Mouse (Mus musculus): ENCODE measurements around the gene Cpsf4l. TPM values are rescaled to one million over a fixed set of nuclear protein-coding genes. Genes with fewer than 3 reads are reported as not detected.
A peak's percentile ranks its signal among the peaks of the same experiment; 100 is the strongest.

The Cpsf4l gene
- polyA plus RNA-seq, 1 experiment from 2014 or later = 1.4 TPM

- Histone ChIP-seq H3K9me3 (ENCODE audit: control insufficient read depth, low read length) (no peaks in the 10 kb centered on the region; the same call in 1 of the 2 replicates), H3K4me2 (replicated peaks; ENCODE audit: low read depth, low read length) (peak within 1 kb of the TSS; percentile 61), H3K36me3 (ENCODE audit: control insufficient read depth, insufficient read depth, low read length) (peaks cover 28% of the 10 kb centered on the region), H3K27me3 (ENCODE audit: control insufficient read depth, insufficient read depth, low read length) (no peaks in the 10 kb centered on the region), H3K9ac (ENCODE audit: low read depth, low read length) (peak within 1 kb of the TSS; percentile 93), H3K4me1 (ENCODE audit: control insufficient read depth, insufficient read depth, low read length) (peaks cover 26% of the 10 kb centered on the region), H3K27ac (ENCODE audit: low read depth, low read length) (peak within 1 kb of the TSS; percentile 66; the same call in 1 of the 2 replicates), H3K4me3 (ENCODE audit: low read length) (peak within 1 kb of the TSS; percentile 88)
- peak; percentile 61 for ATAC-seq (ENCODE audit: low FRiP score, low TSS enrichment)
- under 1% methylated on average over 82 of the region's 91 CpGs for WGBS
Measured at GRCm38 (mm10) chr11:113649353-113650210, 60.2 kb downstream of the Cpsf4l start, which contains the start of gene Slc39a11. Gene Slc39a11 (minus strand): TSS chr11:113650079.

GRCm38 (mm10) chr11:113648690-113649352, 61.0 kb downstream of the Cpsf4l start, which contains the start of gene Cog1:
Gene Cog1 (plus strand): TSS chr11:113649169.
- Histone ChIP-seq H3K4me2 (replicated peaks; ENCODE audit: low read depth, low read length) (peak within 1 kb of the TSS; percentile 61), H3K9ac (ENCODE audit: low read depth, low read length) (peak within 1 kb of the TSS; percentile 93), H3K36me3 (ENCODE audit: control insufficient read depth, insufficient read depth, low read length) (peaks cover 21% of the 10 kb centered on the region), H3K27ac (ENCODE audit: low read depth, low read length) (peak within 1 kb of the TSS; percentile 66; the same call in 1 of the 2 replicates), H3K4me1 (ENCODE audit: control insufficient read depth, insufficient read depth, low read length) (peaks cover 26% of the 10 kb centered on the region), H3K4me3 (ENCODE audit: low read length) (peak within 1 kb of the TSS; percentile 88), H3K9me3 (ENCODE audit: control insufficient read depth, low read length) (no peaks in the 10 kb centered on the region; the same call in 1 of the 2 replicates), H3K27me3 (ENCODE audit: control insufficient read depth, insufficient read depth, low read length) (no peaks in the 10 kb centered on the region)
- WGBS = 43% methylated on average over 26 of the region's 26 CpGs
- no peak for ATAC-seq (ENCODE audit: low FRiP score, low TSS enrichment)

Other genes starting within 250 kb of the Cpsf4l start
- gene Sstr2, start 90.7 kb downstream of the Cpsf4l start, polyA plus RNA-seq (2014; fragmentation: Nextera tagmentation; extraction: Ambion mirVana) = 0.28 and 0.33 TPM in 2 replicates
- gene Cog1, start 60.8 kb downstream of the Cpsf4l start, polyA plus RNA-seq (2014; fragmentation: Nextera tagmentation; extraction: Ambion mirVana) = 16.6 and 29.3 TPM in 2 replicates
- 11.3 and 16.4 TPM in 2 replicates for gene Slc39a11, start 59.9 kb downstream of the Cpsf4l start, polyA plus RNA-seq (2014; fragmentation: Nextera tagmentation; extraction: Ambion mirVana)
- 49.7 and 49.8 TPM in 2 replicates for gene Fam104a, start 25.9 kb downstream of the Cpsf4l start, polyA plus RNA-seq (2014; fragmentation: Nextera tagmentation; extraction: Ambion mirVana)
- gene D11Wsu47e, start 25.6 kb downstream of the Cpsf4l start, polyA plus RNA-seq (2014; fragmentation: Nextera tagmentation; extraction: Ambion mirVana) = 20.5 and 29.7 TPM in 2 replicates
- gene Cdc42ep4, start 41.9 kb upstream of the Cpsf4l start, polyA plus RNA-seq (2014; fragmentation: Nextera tagmentation; extraction: Ambion mirVana) = 36.0 and 45.4 TPM in 2 replicates